Mouse (Mus musculus) splenic B cell, adult 2 months (primary cell): ENCODE measurements at regions not wholly inside any gene's neighbourhood (a gene's known extent, or its start where the extent isn't known, plus 50 kb on each side); places are given as distances from the start of the nearest gene placed in this dataset.
A peak's percentile ranks its signal among the peaks of the same experiment; 100 is the strongest.
"Not testable (repeated sequence)": the region's sequence is repeated elsewhere in the genome, so short reads cannot be mapped to it uniquely, and the experiment has no call there.

Experiments
- DNase-seq: peaks from one replicate; pipeline ENCODE4 v3.0.0-alpha.2; 2011; ENCODE audit warnings: low read depth, low spot score
- H3K27me3 ChIP-seq: 2 replicates; pipeline ENCODE4 v1.6.1; 2012; ENCODE audit warnings: mild to moderate bottlenecking, low read length, moderate library complexity, mixed read lengths; ENCODE audit not compliant: control insufficient read depth, poor library complexity, insufficient read depth, severe bottlenecking
- H3K36me3 ChIP-seq: 2 replicates; pipeline ENCODE4 v1.6.1; 2012; ENCODE audit warnings: mild to moderate bottlenecking, low read length, moderate library complexity, mixed read lengths; ENCODE audit not compliant: control insufficient read depth, poor library complexity, insufficient read depth, severe bottlenecking

DNA sequence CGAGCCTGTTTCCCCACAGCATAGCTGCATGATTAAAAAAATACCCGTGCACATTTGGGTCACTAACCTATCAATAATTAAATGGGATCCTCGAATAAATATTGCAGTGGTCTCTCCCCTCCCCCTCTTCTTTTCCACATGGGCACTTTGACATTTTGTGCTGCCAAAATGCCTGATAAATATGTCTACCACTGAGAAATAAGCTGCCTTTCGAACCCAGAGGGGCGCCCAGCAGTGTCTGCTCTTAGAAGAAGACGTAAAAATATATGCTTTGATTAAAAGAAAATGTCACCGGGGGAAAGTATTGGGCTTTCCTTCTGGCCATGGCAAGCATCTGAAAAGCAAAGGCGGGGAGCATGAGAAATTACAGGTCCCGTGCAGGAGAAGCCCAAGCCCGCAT is 152.6 kb upstream of the Frmd4a start:
- Histone ChIP-seq H3K36me3 (no peaks in the 10 kb centered on the region), H3K27me3 (0 out of 2 replicates have a peak, but pooled peaks cover 1% of the 10 kb centered on the region)
- no peak for DNase-seq

DNA sequence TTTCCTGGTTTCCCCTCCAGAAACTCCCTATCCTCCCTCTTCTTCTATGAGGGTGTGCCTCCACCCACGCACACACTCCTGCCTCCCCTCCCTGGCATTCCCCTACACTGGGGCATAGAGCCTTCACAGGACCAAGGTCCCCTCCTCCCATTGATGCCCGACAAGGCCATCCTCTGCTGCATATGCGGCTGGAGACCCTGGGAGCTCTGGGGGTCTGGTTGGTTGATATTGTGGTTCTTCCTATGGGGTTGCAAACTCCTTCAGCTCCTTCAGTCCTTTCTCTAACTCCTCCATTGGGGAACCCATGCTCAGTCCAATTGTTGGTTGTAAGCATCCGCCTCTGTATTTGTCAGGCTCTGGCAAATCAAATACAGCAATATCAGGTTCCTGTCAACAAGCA is 150.8 kb upstream of the Frmd4a start:
- not testable (repeated sequence) for H3K27me3 ChIP-seq, H3K36me3 ChIP-seq, DNase-seq

DNA sequence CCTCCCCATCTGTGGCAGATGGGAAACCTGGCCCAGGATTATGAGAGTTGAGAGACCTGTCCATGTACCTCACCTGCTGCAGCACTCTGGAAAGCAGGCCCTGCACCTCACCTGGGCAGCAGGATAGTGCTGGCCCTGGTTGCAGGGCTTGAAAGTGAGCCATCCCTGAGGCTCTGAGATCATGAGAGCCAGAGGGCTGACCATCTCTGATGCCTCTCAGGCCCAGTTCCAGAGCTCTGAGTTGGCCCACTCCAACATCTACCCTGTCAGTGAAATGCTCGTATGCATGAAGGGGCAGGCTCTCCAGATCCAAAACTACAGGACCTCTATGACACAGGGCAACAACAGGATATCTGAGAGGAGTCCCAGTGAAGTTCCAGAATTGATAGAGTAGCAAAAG is 147.8 kb upstream of the Frmd4a start:
- no peak for DNase-seq
- no peaks in the 10 kb centered on the region for H3K36me3 ChIP-seq
- H3K27me3 ChIP-seq: 0 out of 2 replicates have a peak, but pooled peaks cover 1% of the 10 kb centered on the region

DNA sequence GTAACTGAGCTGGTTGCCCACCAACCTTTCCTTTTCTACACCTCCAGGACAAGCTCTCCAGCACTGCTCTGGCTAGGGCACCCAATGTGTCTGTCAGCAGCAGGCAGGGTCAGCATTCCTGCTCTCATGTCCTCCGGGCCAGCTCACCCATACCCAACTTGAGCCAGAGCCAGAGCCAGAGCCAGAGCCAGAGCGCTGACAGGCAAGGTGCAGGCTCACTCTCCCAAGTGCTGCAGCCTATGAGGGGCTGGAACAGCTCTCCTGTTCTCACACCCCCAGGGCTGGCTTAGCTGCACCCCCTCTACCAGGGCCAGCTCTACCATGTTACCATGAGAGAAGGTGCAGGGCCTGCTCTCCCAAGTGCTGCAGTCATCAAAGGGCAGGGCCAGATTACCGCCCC is 145.8 kb upstream of the Frmd4a start:
- Histone ChIP-seq H3K36me3 (no peaks in the 10 kb centered on the region), H3K27me3 (no peaks in the 10 kb centered on the region)
- no peak for DNase-seq

DNA sequence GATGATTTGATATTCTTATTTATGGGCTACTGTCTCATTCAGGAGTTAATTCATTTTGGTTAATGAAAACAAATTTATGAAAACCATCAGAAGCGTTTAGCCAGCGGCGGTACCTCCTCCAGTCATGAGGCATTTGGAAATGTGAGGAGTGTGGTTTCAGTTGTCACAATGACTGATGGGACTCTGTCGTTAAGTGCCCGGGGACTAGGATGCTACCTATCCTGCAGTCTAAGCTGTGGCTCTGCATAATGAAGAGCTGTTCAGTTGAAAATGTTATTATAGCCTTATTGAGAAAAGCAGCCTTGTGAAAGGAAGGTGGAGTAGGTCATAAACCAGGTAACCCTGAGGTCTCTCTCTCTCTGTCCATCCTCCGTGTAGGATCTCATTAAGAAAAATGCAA is 130.5 kb upstream of the Frmd4a start:
- H3K27me3 ChIP-seq: no peaks in the 10 kb centered on the region; the same call in 1 of the 2 replicates
- no peak for DNase-seq
- H3K36me3 ChIP-seq: no peaks in the 10 kb centered on the region

DNA sequence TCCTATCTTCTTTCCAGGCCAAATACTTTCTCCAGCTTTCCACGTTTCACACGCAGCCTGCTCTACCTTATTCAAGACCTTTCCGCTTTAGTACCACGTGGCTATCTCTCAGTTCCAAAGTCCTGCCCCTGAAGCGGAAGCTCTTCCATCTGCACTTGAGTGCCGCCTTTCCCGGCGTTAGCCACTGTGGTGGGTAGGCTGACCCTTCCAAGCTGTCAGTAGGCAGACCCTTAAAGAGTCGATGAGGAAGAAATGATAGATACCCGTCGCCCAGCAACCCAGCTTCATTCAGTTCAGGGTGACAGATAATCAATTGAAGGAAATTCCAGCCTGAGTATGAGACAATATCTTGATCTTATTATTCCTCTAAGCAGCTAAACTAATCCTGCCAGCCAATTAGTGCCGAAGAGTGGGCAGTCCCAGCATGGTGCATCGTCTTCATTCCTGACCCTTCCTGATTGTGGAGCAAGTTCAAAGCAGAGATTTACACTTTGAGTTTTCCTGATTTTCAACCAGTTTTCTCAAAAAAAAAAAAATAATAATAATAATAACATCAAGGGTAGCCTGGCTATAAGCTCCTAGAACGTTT is 129.6 kb upstream of the Frmd4a start:
- DNase-seq: no peak
- no peaks in the 10 kb centered on the region for H3K36me3 ChIP-seq
- H3K27me3 ChIP-seq: no peaks in the 10 kb centered on the region; the same call in 1 of the 2 replicates

DNA sequence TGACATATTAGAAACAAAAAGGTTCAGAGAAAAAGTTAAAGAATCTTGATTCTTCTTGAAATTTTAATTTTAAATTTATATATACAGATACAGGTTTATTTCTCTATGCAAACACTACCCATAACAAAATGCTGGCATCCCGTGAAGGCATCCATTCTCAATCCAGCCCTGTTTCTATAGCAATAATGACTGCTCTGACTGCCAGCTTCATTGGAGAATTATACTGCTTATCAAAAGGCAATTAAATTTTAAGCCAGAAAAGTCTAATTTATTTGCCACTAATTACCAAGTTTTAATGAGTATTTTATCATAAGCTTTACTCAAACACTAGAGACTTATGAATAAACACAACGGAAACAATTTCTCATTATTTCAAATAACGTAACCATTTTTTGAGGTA is 128.1 kb upstream of the Frmd4a start:
- Histone ChIP-seq H3K36me3 (no peaks in the 10 kb centered on the region), H3K27me3 (no peaks in the 10 kb centered on the region; the same call in 1 of the 2 replicates)
- DNase-seq: no peak

DNA sequence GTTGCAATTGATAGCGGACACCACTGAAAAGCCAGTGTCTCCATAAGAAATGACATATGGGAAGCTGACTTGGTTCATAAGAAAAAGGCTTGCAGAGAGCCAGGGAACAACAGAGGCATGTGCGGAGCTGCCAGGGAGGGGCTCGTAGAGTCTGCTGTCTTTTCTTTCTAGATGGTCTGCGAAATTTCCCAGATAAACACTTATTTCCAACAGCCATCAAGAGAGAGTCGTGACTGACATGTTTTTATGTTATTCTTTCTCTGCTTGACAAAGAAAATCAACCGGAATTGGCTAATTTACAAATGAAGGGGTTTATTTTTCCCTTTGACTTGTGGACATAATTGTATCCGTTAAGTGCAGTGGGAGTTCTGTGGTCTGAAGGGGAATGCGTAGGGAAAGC is 127.1 kb upstream of the Frmd4a start:
- no peaks in the 10 kb centered on the region for H3K36me3 ChIP-seq
- no peaks in the 10 kb centered on the region; the same call in 1 of the 2 replicates for H3K27me3 ChIP-seq

DNA sequence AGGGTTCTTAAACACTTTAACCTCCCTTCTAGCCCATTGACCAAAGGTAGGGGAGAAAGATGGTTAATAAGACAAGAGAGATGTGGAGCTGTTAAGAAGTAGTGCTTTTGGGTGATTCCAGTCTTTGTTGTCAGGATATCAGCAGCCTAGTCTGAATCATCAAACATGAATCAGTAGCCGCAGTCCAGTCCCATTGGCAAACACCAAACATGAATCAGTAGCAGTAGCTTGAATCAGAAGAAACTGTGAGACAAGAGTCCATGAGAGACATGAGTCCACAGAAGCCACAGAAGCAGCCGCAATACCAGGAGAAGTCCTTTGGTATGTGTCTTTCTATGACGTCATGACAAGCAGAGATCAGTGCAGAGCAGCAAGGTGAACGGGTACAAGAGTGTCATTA is 110.5 kb upstream of the Frmd4a start:
- DNase-seq: no peak
- no peaks in the 10 kb centered on the region for H3K36me3 ChIP-seq
- H3K27me3 ChIP-seq: no peaks in the 10 kb centered on the region

More for the DNA sequence above, 127.1 kb upstream of the Frmd4a start:
- DNase-seq: no peak

DNA sequence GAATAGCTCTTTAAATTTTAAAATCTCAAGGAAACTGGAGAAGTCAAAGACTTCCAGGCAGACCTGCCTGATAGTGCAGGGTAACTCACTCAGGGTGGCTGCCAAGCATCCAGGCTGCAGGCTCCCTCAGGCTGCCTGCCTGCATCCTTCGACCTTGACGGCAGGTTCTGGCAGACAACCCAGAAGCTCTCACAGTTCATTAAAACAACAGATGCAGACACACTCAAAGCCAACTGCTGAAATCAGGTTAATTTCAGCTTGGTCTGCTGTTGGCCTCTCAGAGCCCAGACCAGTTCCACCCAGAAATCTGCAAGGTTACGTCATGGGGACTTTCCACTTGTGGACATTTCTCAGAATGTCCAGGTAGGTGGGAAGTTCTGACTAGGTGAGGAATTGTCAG is 109.3 kb upstream of the Frmd4a start:
- Histone ChIP-seq H3K36me3 (no peaks in the 10 kb centered on the region), H3K27me3 (no peaks in the 10 kb centered on the region)
- no peak for DNase-seq

DNA sequence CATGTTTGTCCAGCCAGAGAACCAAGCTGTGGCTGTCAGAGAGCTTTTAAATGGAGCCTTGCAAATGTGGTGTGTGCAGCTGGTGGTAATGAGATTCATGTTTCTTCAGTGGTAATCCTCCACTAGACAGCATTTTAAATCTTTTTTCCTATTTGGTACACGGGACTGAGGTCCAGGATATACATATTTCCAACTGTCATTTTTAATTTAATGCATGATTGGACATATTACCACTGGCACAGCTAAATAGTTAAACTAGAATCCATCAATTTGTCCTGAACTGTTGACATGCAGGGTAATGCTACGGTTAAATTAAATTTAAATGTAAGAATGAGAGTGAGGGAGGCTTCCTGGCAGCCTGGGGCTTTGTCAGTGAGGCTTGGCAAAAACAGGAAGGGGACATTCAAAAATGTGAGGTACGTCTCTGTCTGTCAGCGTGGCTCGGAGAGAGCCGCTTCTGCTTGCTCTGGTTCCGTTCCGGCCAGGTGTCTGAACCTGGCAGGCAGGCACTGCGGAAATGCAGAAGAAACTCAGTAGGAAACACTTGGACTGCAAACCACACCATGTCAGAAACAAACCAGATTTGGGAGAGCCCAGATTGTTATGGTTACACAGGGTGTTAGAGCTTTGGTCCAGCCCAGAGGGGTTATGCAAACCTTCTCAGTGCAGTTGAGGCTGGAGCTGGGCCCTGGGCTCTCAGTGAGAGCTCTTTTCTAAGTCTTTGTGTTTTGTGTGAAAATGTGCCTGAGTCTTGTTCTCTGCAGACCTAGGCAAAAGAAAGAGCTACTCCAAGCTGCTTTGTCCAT is 107.2 kb upstream of the Frmd4a start:
- Histone ChIP-seq H3K27me3 (no peaks in the 10 kb centered on the region), H3K36me3 (no peaks in the 10 kb centered on the region)
- DNase-seq: peak; percentile 28

DNA sequence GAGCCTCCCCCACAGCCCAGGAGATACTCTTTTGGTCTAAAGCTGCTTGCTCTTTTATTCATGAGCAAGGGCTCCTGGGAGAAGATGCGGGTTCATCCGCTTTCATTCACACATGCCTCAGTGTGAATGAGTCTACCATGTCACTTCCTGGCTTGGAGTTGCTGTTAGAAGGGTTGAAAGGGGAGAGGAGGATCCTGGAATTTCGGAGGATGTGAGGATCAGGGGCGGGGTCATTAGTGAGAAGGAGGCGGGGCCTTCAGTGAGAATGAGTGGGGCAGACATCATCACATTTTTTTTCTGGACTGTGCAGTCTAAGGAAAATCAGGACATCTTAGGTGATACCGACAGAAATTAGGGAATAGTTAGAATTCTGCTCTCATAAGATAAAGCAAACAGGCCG is 102.4 kb upstream of the Frmd4a start:
- no peak for DNase-seq
- no peaks in the 10 kb centered on the region for H3K27me3 ChIP-seq
- no peaks in the 10 kb centered on the region for H3K36me3 ChIP-seq

DNA sequence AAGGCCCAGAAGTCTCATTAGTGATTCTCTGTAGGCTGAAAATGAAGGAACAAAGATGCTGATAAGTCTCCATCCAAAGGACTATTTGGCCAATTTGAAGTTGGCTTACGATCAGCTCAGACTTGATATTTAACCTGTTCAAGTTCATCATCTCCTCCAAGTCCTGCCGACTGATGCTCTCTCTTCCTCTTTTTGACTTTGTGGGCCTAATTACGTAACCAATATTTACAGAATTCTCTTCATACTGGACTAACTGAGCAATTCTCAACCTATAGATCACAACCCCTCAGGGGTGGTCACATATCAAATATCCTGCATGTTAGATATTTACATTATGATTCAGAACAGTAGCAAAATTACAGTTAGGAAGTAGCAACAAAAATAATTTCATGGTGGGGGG is 101.2 kb upstream of the Frmd4a start:
- DNase-seq: no peak
- no peaks in the 10 kb centered on the region for H3K27me3 ChIP-seq
- H3K36me3 ChIP-seq: no peaks in the 10 kb centered on the region

DNA sequence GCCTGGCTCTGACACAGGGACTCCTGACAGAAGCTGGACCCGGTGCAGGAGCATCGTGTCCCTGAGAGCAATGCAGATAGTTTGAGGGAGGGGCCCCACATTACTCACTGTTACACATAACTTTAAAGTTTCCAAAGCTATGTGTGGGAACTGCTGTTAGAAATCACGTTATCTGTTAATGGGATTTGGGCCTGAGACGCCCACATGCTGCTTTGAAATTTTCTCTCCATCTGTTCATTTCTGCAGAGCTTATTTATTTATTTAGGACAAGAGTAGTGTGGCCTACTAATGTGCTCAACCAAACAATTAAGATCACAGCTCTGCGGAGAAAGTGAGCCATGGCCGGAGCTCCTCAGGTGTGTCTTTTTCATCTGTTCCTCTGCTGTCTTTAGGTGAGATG is 99.4 kb upstream of the Frmd4a start:
- no peaks in the 10 kb centered on the region for H3K36me3 ChIP-seq
- DNase-seq: no peak
- no peaks in the 10 kb centered on the region for H3K27me3 ChIP-seq

DNA sequence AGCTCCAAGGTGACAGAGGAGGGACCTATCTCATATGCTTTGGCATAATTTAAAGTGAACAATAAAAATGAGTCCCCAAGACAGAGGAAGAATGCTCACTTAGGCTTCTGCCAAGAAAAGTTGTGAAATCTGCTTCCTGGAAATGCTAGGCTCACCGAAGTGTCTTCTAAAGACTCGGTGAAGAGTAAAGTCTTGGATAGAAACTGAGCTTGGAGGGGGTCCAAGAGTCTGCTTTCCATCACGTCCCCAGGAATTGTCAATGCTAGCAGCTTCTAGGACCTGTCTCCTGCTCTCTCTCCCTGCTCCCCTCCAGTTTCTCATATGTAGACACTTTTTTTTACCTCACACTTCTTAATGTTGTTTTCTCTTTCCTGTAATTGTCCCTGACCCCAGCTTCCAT is 97.6 kb upstream of the Frmd4a start:
- no peaks in the 10 kb centered on the region for H3K27me3 ChIP-seq
- no peak for DNase-seq
- no peaks in the 10 kb centered on the region for H3K36me3 ChIP-seq
